Mouse (Mus musculus) bone marrow, adult 2 months (tissue): Measurements from ENCODE around the gene B3gnt4. TPM values are rescaled to one million over a fixed set of nuclear protein-coding genes. Genes with fewer than 3 reads are reported as not detected.

Source experiments
- H3K27ac ChIP-seq: fragments of 200-500 bp; 2 replicates; pipeline ENCODE4 v1.5.1; 2012; ENCODE audit warnings: low read depth, mild to moderate bottlenecking, control low read depth, inconsistent platforms, low read length; ENCODE audit not compliant: control insufficient read depth, poor library complexity, insufficient read depth
- H3K4me1 ChIP-seq: fragments of 200-500 bp; 2 replicates; pipeline ENCODE4 v1.6.1; 2011; ENCODE audit warnings: low read length; ENCODE audit not compliant: control insufficient read depth, insufficient read depth
- H3K4me3 ChIP-seq: fragments of 200-500 bp; replicated peaks from 2 replicates; pipeline ENCODE3; 2011; ENCODE audit warnings: mild to moderate bottlenecking, low read depth, low read length, control low read depth; ENCODE audit not compliant: control insufficient read depth
- CTCF ChIP-seq: fragments of 200-500 bp; IDR thresholded peaks from 2 replicates; pipeline ENCODE4 v1.5.1; 2011; ENCODE audit warnings: low read length, control low read depth; ENCODE audit not compliant: control insufficient read depth, insufficient read depth
- POLR2A ChIP-seq: fragments of 200-500 bp; IDR thresholded peaks from 2 replicates; pipeline ENCODE4 v1.6.1; 2011; ENCODE audit warnings: low read depth, mild to moderate bottlenecking, control low read depth, low read length, borderline replicate concordance; ENCODE audit not compliant: control insufficient read depth
- WGBS: fragments of 180-500 bp; shearing (Covaris S2); methylation state at CpG from one replicate; pipeline ENCODE4 v1.1.7; 2018; 5-methylcytosine and 5-hydroxymethylcytosine counted together
- polyA plus RNA-seq: library from polyadenylated mRNA; stranded (reverse); fragments of >200 nt; gene quantifications from 2 replicates; pipeline ENCODE4 v1.2.4, GENCODE M21; 2011; ENCODE audit warnings: low replicate concordance; ENCODE audit not compliant: missing spikeins, insufficient read depth, insufficient read length

B3gnt4 gene
- not detected in 2 replicates for polyA plus RNA-seq

GRCm38 (mm10) chr5:123510160-123510559 lies at the start of gene B3gnt4:
TSS of gene B3gnt4 (plus strand) at chr5:123510460.
- Histone ChIP-seq H3K4me3 (no peak within 1 kb of the TSS), H3K27ac (no peak within 1 kb of the TSS), H3K4me1 (peaks cover 3% of the 10 kb centered on the region)
- TF ChIP-seq CTCF (no peak), POLR2A (no peak)
- 68% methylated on average over 5 of the region's 5 CpGs for WGBS

- Histone ChIP-seq H3K4me1 (peaks cover 1% of the 10 kb centered on the region; the same call in 1 of the 2 replicates), H3K27ac (no peak overlapping the region), H3K4me3 (no peak overlapping the region)
- WGBS, result 60% methylated on average over 5 of the region's 5 CpGs
- TF ChIP-seq CTCF, result no peak
- no peak for TF ChIP-seq POLR2A
Observed at GRCm38 (mm10) chr5:123461420-123461819, 48.8 kb upstream of the B3gnt4 start.

GRCm38 (mm10) chr5:123464638-123465037 lies 45.6 kb upstream of the B3gnt4 start:
- H3K27ac ChIP-seq, result no peak overlapping the region
- TF ChIP-seq POLR2A (no peak), CTCF (no peak)
- WGBS, result 81% methylated on average over 1 of the region's 1 CpGs

GRCm38 (mm10) chr5:123470784-123471400 lies 39.4 kb upstream of the B3gnt4 start:
- no peak overlapping the region for H3K27ac ChIP-seq
- H3K4me3 ChIP-seq, result peak overlapping the region; percentile 2
- H3K4me1 ChIP-seq, result no peaks in the 10 kb centered on the region
- no peak for TF ChIP-seq POLR2A
- TF ChIP-seq CTCF, result no peak
- WGBS, result under 1% methylated on average over 10 of the region's 10 CpGs

More at GRCm38 (mm10) chr5:123464638-123465037, 45.6 kb upstream of the B3gnt4 start:
- Histone ChIP-seq H3K4me3 (no peak overlapping the region), H3K4me1 (peaks cover 1% of the 10 kb centered on the region; the same call in 1 of the 2 replicates)

GRCm38 (mm10) chr5:123473817-123474216 lies 36.4 kb upstream of the B3gnt4 start:
- Histone ChIP-seq H3K27ac (no peak overlapping the region), H3K4me1 (no peaks in the 10 kb centered on the region), H3K4me3 (no peak overlapping the region)
- TF ChIP-seq CTCF (no peak), POLR2A (no peak)
- WGBS, result 79% methylated on average over 5 of the region's 5 CpGs

GRCm38 (mm10) chr5:123487659-123488395 lies 22.4 kb upstream of the B3gnt4 start:
- Histone ChIP-seq H3K4me3 (no peak overlapping the region), H3K27ac (no peak overlapping the region), H3K4me1 (no peaks in the 10 kb centered on the region)
- 50% methylated on average over 11 of the region's 11 CpGs for WGBS
- no peak for TF ChIP-seq POLR2A
- no peak for TF ChIP-seq CTCF

- Histone ChIP-seq H3K27ac (no peak within 1 kb of the TSS), H3K4me1 (no peaks in the 10 kb centered on the region), H3K4me3 (no peak within 1 kb of the TSS)
- 16% methylated on average over 25 of the region's 25 CpGs for WGBS
- TF ChIP-seq CTCF (no peak), POLR2A (0 out of 2 replicates have a peak, but pooled peaks have one; percentile 17)
Observed at GRCm38 (mm10) chr5:123489112-123489785, 21.0 kb upstream of the B3gnt4 start, which contains the start of the genes Lrrc43 and Il31. TSS of gene Lrrc43 (plus strand) at chr5:123489305. TSS of gene Il31 (minus strand) at chr5:123489489.

GRCm38 (mm10) chr5:123489935-123490334 lies 20.3 kb upstream of the B3gnt4 start:
- TF ChIP-seq CTCF (no peak), POLR2A (no peak)
- H3K27ac ChIP-seq, result no peak overlapping the region
- WGBS, result 55% methylated on average over 9 of the region's 9 CpGs
- no peak overlapping the region for H3K4me3 ChIP-seq
- no peaks in the 10 kb centered on the region for H3K4me1 ChIP-seq
